Mouse (Mus musculus): ENCODE measurements around the gene Slc16a2. TPM values are rescaled to one million over a fixed set of nuclear protein-coding genes. Genes with fewer than 3 reads are reported as not detected.

The Slc16a2 gene
- polyA plus RNA-seq, 1 experiment: 14.2 TPM

GRCm38 (mm10) chrX:103732033-103732703 is 89.6 kb downstream of the Slc16a2 start:
- Histone ChIP-seq H3K9me3 (replicated peaks; ENCODE audit: control insufficient read depth, insufficient read depth, low read length, poor library complexity, severe bottlenecking) (no peaks in the 10 kb centered on the region), H3K4me1 (ENCODE audit: control insufficient read depth, insufficient read depth, low read length) (no peaks in the 10 kb centered on the region), H3K27me3 (ENCODE audit: control insufficient read depth, insufficient read depth, low read length, poor library complexity, severe bottlenecking) (no peaks in the 10 kb centered on the region), H3K36me3 (ENCODE audit: control insufficient read depth, insufficient read depth, low read length, poor library complexity, severe bottlenecking) (no peaks in the 10 kb centered on the region), H3K4me3 (ENCODE audit: low read depth, low read length) (no peak overlapping the region), H3K27ac (ENCODE audit: insufficient read depth, low read length) (no peak overlapping the region), H3K9ac (ENCODE audit: low read depth, poor library complexity, severe bottlenecking) (no peak overlapping the region)
- TF ChIP-seq POLR2A (IDR thresholded peaks at IDR 0.05; ENCODE audit: insufficient read depth, low read length): no peak
- no peak for TF ChIP-seq CTCF (IDR thresholded peaks at IDR 0.05; ENCODE audit: low read depth, low read length)
- no peak for TF ChIP-seq EP300 (IDR thresholded peaks at IDR 0.05; ENCODE audit: insufficient read depth, low read depth, low read length)

- H3K27ac ChIP-seq (ENCODE audit: insufficient read depth, low read length): no peak overlapping the region
- TF ChIP-seq CTCF (IDR thresholded peaks at IDR 0.05; ENCODE audit: low read depth, low read length): no peak
- no peak for TF ChIP-seq EP300 (IDR thresholded peaks at IDR 0.05; ENCODE audit: insufficient read depth, low read depth, low read length)
- no peak for TF ChIP-seq POLR2A (IDR thresholded peaks at IDR 0.05; ENCODE audit: insufficient read depth, low read length)
- H3K27me3 ChIP-seq (ENCODE audit: control insufficient read depth, insufficient read depth, low read length, poor library complexity, severe bottlenecking): no peaks in the 10 kb centered on the region
- H3K9ac ChIP-seq (ENCODE audit: low read depth, poor library complexity, severe bottlenecking): no peak overlapping the region
- no peaks in the 10 kb centered on the region for H3K36me3 ChIP-seq (ENCODE audit: control insufficient read depth, insufficient read depth, low read length, poor library complexity, severe bottlenecking)
- no peaks in the 10 kb centered on the region for H3K9me3 ChIP-seq (replicated peaks; ENCODE audit: control insufficient read depth, insufficient read depth, low read length, poor library complexity, severe bottlenecking)
- H3K4me1 ChIP-seq (ENCODE audit: control insufficient read depth, insufficient read depth, low read length): no peaks in the 10 kb centered on the region
- no peak overlapping the region for H3K4me3 ChIP-seq (ENCODE audit: low read depth, low read length)
Measured at GRCm38 (mm10) chrX:103722437-103722836, 99.3 kb downstream of the Slc16a2 start.

- no peaks in the 10 kb centered on the region for H3K27me3 ChIP-seq (ENCODE audit: control insufficient read depth, insufficient read depth, low read length, poor library complexity, severe bottlenecking)
- H3K4me3 ChIP-seq (ENCODE audit: low read depth, low read length): no peak overlapping the region
- H3K36me3 ChIP-seq (ENCODE audit: control insufficient read depth, insufficient read depth, low read length, poor library complexity, severe bottlenecking): no peaks in the 10 kb centered on the region
- TF ChIP-seq EP300 (IDR thresholded peaks at IDR 0.05; ENCODE audit: insufficient read depth, low read depth, low read length) (no peak), CTCF (IDR thresholded peaks at IDR 0.05; ENCODE audit: low read depth, low read length) (no peak), POLR2A (IDR thresholded peaks at IDR 0.05; ENCODE audit: insufficient read depth, low read length) (no peak)
- no peaks in the 10 kb centered on the region for H3K4me1 ChIP-seq (ENCODE audit: control insufficient read depth, insufficient read depth, low read length)
- H3K27ac ChIP-seq (ENCODE audit: insufficient read depth, low read length): no peak overlapping the region
- H3K9me3 ChIP-seq (replicated peaks; ENCODE audit: control insufficient read depth, insufficient read depth, low read length, poor library complexity, severe bottlenecking): no peaks in the 10 kb centered on the region
- no peak overlapping the region for H3K9ac ChIP-seq (ENCODE audit: low read depth, poor library complexity, severe bottlenecking)
Measured at GRCm38 (mm10) chrX:103719618-103720185, 102.1 kb downstream of the Slc16a2 start.

GRCm38 (mm10) chrX:103712922-103713321 is 108.9 kb downstream of the Slc16a2 start:
- Histone ChIP-seq H3K9ac (ENCODE audit: low read depth, poor library complexity, severe bottlenecking) (no peak overlapping the region), H3K36me3 (ENCODE audit: control insufficient read depth, insufficient read depth, low read length, poor library complexity, severe bottlenecking) (no peaks in the 10 kb centered on the region), H3K4me3 (ENCODE audit: low read depth, low read length) (no peak overlapping the region), H3K27me3 (ENCODE audit: control insufficient read depth, insufficient read depth, low read length, poor library complexity, severe bottlenecking) (no peaks in the 10 kb centered on the region), H3K9me3 (replicated peaks; ENCODE audit: control insufficient read depth, insufficient read depth, low read length, poor library complexity, severe bottlenecking) (no peaks in the 10 kb centered on the region), H3K27ac (ENCODE audit: insufficient read depth, low read length) (no peak overlapping the region), H3K4me1 (ENCODE audit: control insufficient read depth, insufficient read depth, low read length) (no peaks in the 10 kb centered on the region)
- TF ChIP-seq EP300 (IDR thresholded peaks at IDR 0.05; ENCODE audit: insufficient read depth, low read depth, low read length) (no peak), CTCF (IDR thresholded peaks at IDR 0.05; ENCODE audit: low read depth, low read length) (no peak)

GRCm38 (mm10) chrX:103709671-103710070 is 112.1 kb downstream of the Slc16a2 start:
- no peak for TF ChIP-seq CTCF (IDR thresholded peaks at IDR 0.05; ENCODE audit: low read depth, low read length)
- TF ChIP-seq EP300 (IDR thresholded peaks at IDR 0.05; ENCODE audit: insufficient read depth, low read depth, low read length): no peak
- no peak for TF ChIP-seq POLR2A (IDR thresholded peaks at IDR 0.05; ENCODE audit: insufficient read depth, low read length)

GRCm38 (mm10) chrX:103708592-103708991 is 113.2 kb downstream of the Slc16a2 start:
- Histone ChIP-seq H3K27me3 (ENCODE audit: control insufficient read depth, insufficient read depth, low read length, poor library complexity, severe bottlenecking) (no peaks in the 10 kb centered on the region), H3K27ac (ENCODE audit: insufficient read depth, low read length) (no peak overlapping the region), H3K9ac (ENCODE audit: low read depth, poor library complexity, severe bottlenecking) (no peak overlapping the region), H3K4me1 (ENCODE audit: control insufficient read depth, insufficient read depth, low read length) (no peaks in the 10 kb centered on the region), H3K9me3 (replicated peaks; ENCODE audit: control insufficient read depth, insufficient read depth, low read length, poor library complexity, severe bottlenecking) (no peaks in the 10 kb centered on the region), H3K4me3 (ENCODE audit: low read depth, low read length) (no peak overlapping the region), H3K36me3 (ENCODE audit: control insufficient read depth, insufficient read depth, low read length, poor library complexity, severe bottlenecking) (no peaks in the 10 kb centered on the region)
- TF ChIP-seq CTCF (IDR thresholded peaks at IDR 0.05; ENCODE audit: low read depth, low read length) (no peak), EP300 (IDR thresholded peaks at IDR 0.05; ENCODE audit: insufficient read depth, low read depth, low read length) (no peak), POLR2A (IDR thresholded peaks at IDR 0.05; ENCODE audit: insufficient read depth, low read length) (no peak)

More at GRCm38 (mm10) chrX:103709671-103710070, 112.1 kb downstream of the Slc16a2 start:
- Histone ChIP-seq H3K27ac (ENCODE audit: insufficient read depth, low read length) (no peak overlapping the region), H3K9me3 (replicated peaks; ENCODE audit: control insufficient read depth, insufficient read depth, low read length, poor library complexity, severe bottlenecking) (no peaks in the 10 kb centered on the region), H3K36me3 (ENCODE audit: control insufficient read depth, insufficient read depth, low read length, poor library complexity, severe bottlenecking) (no peaks in the 10 kb centered on the region), H3K4me1 (ENCODE audit: control insufficient read depth, insufficient read depth, low read length) (no peaks in the 10 kb centered on the region), H3K9ac (ENCODE audit: low read depth, poor library complexity, severe bottlenecking) (no peak overlapping the region), H3K27me3 (ENCODE audit: control insufficient read depth, insufficient read depth, low read length, poor library complexity, severe bottlenecking) (no peaks in the 10 kb centered on the region), H3K4me3 (ENCODE audit: low read depth, low read length) (no peak overlapping the region)
